Mouse (Mus musculus) common myeloid progenitor, adult 5-6 weeks (primary cell): ENCODE data around the gene Tmem245. TPM values are rescaled to one million over a fixed set of nuclear protein-coding genes. Genes with fewer than 3 reads are reported as not detected.
A peak's percentile ranks its signal among the peaks of the same experiment; 100 is the strongest.

ENCODE experiments used
- ATAC-seq: replicated peaks from 2 replicates; pipeline ENCODE4 v1.8.0; 2016; ENCODE audit warnings: low read depth, mild to moderate bottlenecking, moderate TSS enrichment, inconsistent platforms; ENCODE audit not compliant: poor library complexity, severe bottlenecking
- total RNA-seq: library from RNA; stranded (forward); fragments of 200-1000, 187-1606 nt; gene quantifications from 2 replicates; pipeline ENCODE4 v1.2.3, GENCODE M21; 2017

Tmem245 gene
- 10.7 and 12.1 TPM in 2 replicates for total RNA-seq

DNA sequence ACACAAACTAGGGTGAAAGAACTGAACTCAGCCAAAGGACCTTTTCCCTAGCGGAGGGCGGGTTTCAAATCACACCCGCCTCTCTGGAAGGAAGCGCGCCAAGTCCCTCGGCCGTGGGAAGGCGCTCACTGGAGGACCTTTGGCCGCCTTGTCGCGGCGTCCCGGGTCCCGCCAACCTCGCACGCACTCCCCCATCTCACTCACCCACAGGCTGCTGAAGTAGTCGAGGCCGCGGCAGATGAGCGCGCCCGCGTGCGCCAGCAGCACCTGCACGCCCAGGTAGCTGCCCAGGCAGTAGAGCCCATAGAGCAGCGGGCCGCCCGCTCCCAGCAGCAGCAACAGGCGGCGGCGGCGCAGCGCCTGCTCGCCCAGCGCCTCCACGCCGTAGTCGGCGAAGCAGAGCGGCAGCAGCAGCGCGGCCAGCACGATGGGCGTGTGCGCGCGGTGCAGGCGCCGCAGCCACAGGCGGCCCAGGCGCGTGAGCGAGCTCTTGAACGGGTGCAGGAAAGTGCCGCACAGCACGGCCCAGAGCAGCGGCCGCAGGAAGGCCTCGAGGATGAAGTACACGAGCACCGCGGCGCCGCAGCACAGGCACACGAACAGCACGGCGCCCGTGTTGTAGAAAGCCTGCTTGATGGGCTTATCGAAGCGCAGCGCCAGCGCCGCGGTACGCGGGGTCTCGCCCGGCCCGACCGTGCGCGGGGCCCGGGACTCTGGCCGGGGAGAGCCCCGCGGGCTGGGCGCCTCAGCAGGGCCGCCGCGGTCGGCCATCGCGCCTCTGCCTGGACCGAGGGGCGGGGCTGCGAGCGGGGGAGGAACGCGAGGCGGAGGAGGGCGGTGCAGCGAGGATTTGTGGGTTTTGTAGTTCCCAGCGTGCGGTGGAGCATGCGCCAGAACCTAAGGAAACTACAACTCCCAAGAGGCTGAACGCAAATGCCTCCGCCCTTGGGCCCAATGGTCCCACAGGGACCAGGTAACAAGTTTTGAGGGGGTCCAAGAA, at the start of gene Tmem245:
Gene Tmem245, minus strand, starts transcription at position 797 of the 1,000 bp plus-strand sequence.
- ATAC-seq: peak; percentile 97

DNA sequence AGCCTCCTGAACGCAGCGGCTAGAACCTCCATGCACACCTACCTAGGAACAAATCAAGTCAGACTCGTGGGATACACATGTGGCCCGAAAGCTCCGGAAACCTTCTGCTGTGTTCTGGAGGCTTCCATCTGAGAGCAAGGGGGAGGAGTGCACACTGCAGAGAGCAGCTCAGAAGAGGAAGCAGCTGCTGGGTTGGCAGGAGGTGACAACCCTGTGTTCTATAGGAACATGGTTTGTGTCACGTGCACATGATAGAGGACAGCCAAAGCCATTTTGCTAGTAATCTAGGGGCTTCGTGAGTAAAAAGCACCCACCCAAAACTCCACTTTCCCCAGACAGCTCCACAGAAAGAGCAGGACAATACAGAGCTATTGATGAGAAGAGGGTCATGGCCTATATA, 46.1 kb upstream of the Tmem245 start:
- ATAC-seq: peak; percentile 98

DNA sequence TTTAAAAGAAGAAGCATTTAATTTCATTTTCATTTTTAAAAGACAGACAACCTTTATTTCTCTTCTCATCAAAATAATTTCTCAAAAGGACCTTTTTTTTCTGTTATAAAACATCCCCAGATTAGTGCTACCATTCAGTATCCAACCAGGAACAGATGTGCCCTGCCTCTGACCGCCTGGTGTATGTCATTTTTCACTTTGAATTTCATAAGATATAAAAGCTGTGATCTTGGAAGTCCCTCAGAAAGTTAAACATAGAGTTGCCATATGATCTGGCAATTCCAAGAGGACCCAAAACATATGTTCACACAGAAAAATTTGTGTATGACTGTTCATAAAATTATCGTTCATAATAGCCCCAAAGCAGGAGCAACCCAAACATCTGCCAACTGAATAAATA, 44.7 kb upstream of the Tmem245 start:
- ATAC-seq: no peak

DNA sequence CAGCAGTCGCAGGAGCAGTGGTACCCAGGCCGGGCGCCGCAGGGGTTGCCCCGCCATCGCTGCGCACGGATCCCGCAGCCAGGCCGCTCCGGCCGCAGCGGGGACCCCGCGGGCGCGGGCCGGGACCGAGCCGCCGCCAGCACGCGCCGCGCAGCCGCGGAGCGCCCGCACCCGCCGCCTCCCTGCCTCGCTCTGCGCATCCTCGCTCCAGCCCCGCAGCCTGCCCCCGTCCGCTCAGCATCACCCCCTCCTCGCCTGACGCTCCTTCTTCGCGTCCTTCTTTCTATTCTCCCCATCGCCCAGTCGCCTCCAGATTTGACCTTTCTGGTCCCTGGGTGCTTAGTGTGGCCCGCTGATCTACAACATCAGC, 43.0 kb upstream of the Tmem245 start, which contains the start of gene Frrs1l:
Gene Frrs1l, minus strand, starts transcription at position 177 of the 370 bp plus-strand sequence.
- no peak for ATAC-seq

DNA sequence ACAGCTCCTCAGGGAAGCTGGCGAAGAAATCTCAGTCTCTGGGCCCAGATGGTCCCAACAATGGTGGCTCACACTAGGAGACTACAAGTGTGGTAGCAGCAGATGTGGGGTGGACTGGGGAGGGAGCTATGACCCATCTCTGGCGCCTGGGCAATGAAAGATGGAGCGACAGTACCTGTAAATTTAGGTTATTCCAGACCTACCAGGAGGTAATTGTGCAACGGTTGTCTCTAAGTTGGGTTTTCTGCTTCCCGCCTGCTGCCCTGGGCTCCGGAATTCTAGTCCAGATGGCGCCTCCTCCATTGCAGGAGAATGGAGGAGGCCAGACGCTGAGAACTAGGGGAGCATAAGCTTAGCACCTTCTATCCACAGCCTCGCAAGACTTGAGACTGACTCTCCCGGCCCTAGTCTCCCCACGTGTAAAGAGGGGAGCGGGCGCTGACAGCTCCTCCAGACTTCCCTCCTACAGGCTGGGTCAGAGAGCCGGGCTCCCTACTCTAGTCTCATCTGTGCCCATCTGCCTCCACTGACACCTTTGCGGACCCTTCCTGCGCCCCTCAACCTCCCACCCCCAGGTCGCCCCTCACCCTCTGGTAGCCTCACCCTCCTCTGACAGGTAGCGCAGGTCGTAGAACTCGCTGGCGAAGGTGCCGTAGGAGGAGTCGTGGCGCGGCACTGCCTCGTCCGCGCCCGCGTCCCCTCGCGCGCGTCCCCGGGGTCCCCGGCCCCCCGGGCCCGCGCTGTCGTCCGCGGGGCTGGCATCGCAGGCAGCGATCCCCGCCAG, 42.4 kb upstream of the Tmem245 start:
- ATAC-seq: no peak

DNA sequence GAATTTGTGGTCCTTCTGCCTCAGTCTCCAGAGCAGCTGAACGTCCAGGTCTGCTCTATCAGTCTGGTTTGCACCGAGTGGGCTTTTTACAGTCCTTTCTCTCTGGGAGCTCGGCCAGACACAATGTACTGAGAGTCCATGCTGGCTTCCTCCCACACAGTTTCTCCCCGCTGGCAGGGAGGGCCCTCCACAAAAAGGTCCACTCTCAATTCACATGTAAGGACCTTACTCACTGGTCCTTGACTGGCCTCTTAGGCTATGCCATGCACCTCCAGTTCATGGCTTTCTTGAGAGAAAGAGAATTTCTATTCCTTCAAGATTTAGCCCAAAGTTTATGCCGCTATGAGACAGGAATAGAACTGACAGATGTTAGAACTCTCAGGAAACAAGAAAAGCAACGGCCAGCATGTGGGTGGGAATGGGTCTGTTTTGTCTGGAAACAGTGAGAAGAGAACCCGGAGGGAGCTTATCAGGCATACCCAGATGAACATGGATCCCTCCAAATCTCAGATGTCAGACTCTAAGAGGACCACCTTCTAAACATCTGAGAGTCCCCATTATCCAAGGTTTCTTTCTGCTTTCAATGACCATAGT, 18.4 kb upstream of the Tmem245 start:
- ATAC-seq: no peak

DNA sequence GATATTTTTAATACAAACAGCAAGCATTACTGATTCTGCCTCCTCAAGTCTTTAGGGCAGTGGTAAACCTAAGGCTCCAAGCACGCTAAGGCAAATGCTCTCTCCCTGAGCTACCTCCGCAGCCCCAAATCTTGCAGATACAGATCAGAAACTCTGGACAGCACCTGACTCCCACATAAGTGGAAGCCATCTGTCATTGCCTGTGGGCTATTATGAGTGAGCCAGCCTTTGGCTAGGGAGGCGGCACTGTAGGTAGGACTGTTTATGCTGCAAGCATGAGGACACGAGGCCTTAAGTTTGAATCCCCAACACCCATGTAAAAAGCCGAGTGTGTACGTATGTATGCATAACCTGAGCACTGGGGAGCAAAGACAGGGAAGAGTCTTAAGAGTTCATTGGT, 16.4 kb upstream of the Tmem245 start:
- no peak for ATAC-seq

DNA sequence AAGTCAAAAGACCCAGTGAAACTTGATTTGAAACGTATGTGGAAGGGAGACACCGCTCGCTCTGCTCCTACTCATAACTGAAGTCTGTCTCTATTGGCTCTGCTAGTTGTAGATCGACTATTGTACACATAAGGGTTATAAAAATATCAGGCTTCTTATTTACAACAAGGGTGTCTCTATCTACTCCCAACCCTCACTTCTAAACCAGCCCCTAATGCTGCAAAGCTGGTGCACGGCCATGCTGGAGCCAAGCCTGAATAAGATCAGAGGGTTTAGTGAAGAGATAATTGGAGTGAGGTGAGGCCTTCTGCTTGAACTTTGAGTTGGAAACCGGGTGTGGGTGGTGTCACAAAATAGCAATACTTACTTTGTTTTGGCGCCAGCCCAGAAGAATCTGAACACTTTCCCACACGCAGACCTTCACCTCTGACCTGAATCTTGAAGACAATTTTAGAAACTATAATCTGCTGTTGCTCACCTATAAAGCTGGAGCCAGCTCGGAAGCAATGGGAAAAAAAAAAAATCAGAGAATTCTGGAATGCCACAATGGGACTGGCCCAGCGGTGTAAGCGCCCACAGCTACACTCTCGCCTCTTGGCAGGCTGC, 14.2 kb upstream of the Tmem245 start:
- no peak for ATAC-seq

DNA sequence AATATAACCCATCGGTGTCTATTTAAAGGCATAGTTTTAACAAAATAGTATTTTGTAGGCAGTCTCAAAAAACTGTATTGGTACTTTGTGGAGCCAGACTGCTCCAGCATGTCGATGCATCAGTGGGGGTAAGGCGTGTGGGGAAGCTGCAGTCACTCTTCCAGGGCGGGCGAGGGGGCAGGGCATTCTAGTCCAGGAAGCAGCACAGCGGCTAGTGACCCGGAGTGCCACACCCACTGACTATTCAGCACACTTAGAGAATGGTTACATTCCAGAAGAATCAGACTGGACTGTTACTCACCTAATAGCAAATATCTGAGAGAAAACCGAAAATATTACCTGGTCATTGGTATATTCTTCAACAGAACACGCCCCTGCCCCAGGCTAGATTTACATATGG, 10.3 kb upstream of the Tmem245 start:
- ATAC-seq: peak; percentile 81

DNA sequence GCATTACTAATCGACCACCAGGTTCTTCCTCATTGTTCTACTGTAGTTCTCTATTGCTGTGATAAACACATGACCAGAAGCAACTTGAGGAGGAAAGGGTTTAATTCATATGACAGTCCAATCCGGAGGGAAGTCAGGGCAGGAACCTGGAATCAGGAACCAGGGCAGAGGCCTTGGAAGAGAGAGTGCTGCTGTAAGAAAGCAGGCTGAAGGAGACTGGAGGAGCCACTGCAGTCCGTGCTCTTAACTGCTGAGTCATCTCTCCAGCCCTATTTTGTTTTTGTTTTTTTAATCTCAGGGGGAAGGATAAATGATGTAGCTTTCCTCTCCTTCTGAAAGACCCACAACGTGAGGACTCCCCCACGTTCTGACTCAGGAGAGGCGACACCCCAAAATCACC, 6.0 kb upstream of the Tmem245 start:
- no peak for ATAC-seq

DNA sequence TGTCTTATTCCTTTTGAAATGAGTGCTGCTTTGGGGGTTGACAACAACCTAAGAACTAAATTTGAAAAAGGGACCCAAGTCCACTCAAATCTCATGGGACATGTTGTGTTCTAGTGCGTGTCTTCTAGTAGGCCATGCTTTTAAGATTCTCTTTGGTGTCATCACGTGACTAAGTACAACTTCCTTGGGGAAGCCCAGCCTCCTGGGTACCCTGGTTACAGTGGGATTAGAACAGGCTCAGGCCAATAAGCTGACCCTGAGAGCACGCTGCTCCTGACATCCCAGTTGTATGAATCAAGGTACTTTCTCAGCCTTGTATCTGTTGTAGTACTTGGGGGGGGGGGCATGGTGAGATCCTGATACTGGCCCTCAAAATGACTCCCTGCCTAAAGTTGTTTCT, 4.5 kb upstream of the Tmem245 start:
- ATAC-seq: no peak

DNA sequence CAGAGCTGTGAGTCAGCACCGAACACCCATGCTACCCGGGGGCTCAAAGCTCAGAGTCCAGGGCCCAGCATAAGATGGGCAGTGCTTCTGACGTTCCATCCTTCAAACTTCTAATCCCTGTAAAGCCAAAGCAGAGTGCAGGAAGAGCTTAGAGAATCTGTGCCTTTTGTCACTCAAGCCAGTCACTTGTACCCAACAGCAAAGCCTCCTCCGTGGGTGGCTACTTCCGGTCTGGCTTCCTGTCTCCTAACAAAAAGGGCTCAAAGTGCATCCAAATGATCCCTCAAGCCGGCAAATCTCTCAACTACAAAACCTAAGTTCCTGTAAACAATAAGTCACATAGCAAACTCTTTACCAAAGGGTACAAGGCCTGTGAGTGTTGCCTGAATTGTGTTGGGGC, 2.3 kb upstream of the Tmem245 start:
- no peak for ATAC-seq

DNA sequence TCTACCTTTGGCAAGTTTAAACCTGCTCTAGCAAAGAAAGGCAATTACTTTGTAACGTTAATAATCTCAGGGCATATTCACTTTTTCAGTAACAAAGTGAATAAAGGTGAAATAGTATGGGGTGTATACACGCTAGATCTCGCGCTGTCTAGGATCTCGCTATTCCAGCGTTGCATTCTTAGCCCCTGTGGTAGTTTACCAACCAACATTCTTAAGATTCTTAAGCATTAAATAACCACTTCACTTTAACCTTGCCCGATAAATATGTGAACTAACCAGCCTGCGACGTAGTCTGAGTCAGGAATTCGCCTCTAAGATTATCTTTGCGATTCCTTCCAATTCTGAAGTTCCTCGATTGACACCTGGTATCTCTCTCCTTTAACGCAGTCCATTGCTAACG, 1.1 kb downstream of the Tmem245 start:
- ATAC-seq: no peak

DNA sequence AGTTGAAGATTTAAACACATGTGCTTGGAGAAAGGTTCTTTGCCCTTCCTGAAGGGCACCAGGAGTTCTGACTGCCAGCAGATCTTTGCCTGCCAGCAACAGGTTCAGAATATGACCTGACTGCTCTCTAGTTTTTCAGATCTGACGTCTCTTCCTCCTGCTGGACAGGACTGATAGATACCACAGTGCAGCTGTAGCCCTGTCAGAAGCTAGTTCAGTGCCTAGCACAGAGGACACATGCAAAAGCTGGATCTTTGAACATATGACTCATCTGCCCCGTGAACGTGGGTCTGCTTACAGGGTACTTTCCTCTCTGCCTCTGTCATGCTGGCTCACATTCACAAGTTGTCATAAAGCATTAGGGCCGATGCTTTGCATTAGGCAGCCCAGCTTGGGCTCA, 3.0 kb downstream of the Tmem245 start:
- ATAC-seq: no peak

DNA sequence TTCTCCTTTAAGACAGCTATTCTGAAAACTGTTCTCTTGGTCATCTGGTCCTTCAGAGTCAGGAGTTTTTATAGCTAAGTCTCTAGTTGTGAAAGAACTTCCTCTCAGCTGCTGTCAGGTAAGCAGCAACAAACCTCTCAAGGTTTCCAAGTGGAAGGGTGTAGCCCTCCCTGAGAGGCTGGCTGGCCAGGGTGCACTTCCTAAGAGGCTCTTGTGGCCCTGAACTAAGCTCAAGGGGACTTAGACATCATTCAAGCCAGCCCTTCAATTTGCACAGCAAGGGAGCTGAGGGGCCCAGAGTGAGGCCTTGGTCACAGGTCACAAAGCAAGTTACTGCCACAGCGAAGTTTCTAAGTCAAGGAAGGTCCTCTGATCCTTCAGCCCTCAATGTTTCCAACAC, 4.0 kb downstream of the Tmem245 start:
- no peak for ATAC-seq

DNA sequence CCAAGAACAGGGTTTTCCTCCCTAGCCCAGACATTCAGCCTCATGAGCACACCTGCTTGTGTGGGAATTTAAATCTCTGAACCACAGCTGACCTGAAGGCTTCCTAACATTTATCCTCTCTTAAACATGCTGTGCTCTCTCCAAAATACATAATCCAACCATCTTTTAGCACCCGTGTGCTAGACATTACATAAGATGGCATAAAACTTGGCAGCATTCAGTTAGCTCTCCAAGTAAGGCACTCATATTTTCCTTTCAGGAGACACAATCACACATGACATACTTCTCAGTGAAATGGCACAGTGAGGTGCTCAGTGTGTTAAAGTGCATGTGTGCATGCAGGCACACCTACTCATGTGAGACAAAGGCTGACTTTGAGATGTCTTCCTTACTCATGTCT, 4.7 kb downstream of the Tmem245 start:
- no peak for ATAC-seq

DNA sequence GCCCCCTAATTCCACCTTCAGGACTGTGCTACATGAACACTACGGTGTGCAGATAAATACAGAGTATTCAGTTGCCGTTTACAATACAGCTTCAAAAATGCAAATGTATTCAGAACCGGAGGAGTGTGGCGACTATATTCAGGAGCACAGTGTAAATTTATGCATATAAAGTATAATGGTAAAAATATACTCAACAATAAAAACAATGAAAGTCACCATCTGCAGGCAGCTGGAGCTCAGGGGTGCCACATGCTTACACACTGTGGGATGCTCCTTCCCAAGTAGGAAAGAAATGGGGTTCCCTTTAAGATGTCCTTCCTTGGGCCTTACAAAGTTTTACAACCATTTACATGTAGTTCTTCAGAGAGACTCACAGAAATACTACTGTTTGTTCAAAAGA, 5.8 kb downstream of the Tmem245 start:
- ATAC-seq: no peak

DNA sequence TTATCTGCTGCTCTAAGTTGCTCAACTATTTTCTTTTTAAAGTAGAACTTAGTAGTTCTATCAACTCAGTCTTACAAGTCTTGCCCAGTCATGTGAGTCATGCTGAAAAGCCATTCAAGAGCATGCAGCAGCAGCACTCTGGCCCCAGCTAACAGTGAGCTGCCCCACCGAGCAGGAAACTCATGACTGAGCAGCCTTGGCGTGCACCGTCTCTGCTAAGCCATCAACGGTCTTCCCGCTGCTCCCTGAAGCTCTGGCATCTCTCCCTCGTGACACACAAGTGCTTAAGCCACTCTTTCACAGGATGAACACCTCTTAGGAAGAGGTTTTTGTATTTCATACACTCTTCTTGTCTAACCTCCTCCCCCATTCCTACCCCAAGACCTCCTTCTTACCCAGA, 10.1 kb downstream of the Tmem245 start:
- ATAC-seq: 0 out of 2 replicates have a peak, but pooled peaks have one; percentile 22

DNA sequence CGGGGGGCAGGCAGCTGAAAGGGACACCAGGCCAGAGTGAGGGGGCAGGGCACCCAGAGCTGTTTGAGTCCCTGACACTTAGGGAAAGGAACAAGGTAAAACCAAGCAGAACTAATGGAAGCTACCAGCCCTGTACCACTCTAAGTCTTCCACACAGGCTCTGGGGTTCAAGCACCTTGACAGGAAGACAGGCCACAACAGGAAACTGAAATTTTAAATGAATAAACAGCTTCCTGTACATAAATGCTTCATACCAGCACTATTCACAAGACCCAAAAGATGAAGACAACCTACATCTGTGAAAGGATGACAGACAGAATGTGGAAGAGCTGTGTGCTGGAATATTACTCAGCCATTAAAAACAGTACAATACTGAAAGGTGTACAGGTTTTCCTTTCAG, 11.9 kb downstream of the Tmem245 start:
- no peak for ATAC-seq

DNA sequence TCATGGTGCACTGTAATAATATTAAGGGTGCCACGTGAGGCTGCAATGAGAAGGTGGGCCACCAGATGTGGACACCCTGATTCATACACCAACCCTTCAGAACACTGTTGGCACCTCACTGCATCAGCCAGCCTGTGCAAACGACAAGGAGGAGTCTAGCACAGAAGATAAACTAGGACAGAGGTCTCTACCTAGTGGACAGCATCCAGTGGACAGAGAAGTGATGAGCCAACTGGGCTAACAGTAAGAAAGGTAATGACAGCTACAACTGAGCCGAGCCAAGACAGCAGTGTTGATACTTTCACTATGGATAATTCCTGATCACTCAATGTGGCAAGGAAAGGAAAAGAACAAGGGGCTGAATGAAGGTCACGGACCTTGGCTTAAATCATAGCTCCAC, 14.1 kb downstream of the Tmem245 start:
- no peak for ATAC-seq
